Mouse (Mus musculus): Measurements from ENCODE around the gene Wnk4. TPM values are rescaled to one million over a fixed set of nuclear protein-coding genes. Genes with fewer than 3 reads are reported as not detected.

Wnk4 gene
- total RNA-seq, 2 experiments from 2014 or later: 6.2 to 7.7 TPM

DNA sequence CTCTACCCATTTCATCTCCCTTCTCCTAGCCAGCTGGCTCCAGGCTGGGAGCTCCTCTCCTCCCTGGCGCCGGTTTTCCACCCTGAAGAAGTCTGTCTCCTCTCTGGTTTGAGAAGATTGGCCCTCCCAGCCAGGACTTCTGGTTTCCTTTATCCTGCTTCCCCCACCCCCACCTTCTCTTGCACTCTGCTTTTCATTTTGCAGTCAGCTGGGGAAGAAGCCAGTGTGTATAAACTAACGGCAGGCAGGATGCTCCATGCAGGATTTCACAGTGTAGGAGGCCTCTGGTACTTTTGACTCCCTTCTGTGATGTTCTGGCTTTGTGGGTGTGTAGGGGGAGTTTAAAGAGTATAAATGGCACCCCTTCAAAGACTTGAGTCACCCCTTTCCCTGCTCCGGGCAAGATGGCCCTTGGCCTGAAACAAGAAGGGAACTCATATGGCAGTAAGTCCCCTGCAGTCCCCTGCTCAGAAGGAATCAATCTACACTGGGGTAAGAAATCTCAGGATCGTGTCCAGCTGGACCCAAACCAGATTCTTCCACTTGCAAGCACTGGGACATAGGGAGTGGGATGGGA lies 22.2 kb upstream of the Wnk4 start:
- peak in 1 of 2 experiments; percentile 29 for DNase-seq (ENCODE audit: extremely low spot score in 1 of 2, low spot score in 1 of 2)

DNA sequence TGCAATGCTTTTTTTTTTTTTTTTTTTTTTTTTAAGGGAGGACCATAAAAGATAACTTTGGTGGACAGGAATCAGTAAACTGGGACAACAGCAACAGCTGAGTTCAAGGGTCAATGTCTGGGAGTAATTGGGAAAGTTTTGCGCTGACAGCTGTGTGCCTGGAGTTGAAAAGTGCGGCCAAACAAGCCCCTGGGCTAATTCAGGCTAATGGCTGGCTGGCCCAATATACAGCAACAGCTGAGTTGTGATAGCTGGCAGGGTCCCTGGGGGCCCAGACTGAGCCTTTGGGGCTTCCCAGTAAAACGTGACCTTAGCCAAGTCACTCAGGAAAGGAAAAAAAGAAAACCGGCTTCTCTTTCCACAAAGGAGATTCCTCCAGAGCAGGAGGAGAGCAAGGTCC lies 15.3 kb upstream of the Wnk4 start:
- no peak for DNase-seq (ENCODE audit: extremely low spot score in 1 of 2, low spot score in 1 of 2)

GRCm38 (mm10) chr11:101245855-101246701 lies 14.3 kb upstream of the Wnk4 start, which contains the start of gene Ramp2:
Gene Ramp2, plus strand, starts transcription at chr11:101246028.
- peak in 1 of 2 experiments; percentile 46 for DNase-seq (ENCODE audit: extremely low spot score in 1 of 2, low spot score in 1 of 2)

GRCm38 (mm10) chr11:101246702-101247012 lies 13.7 kb upstream of the Wnk4 start:
- DNase-seq (ENCODE audit: extremely low spot score in 1 of 2, low spot score in 1 of 2): no peak

GRCm38 (mm10) chr11:101247521-101248030 lies 12.8 kb upstream of the Wnk4 start:
- no peak for DNase-seq (ENCODE audit: extremely low spot score in 1 of 2, low spot score in 1 of 2)

DNA sequence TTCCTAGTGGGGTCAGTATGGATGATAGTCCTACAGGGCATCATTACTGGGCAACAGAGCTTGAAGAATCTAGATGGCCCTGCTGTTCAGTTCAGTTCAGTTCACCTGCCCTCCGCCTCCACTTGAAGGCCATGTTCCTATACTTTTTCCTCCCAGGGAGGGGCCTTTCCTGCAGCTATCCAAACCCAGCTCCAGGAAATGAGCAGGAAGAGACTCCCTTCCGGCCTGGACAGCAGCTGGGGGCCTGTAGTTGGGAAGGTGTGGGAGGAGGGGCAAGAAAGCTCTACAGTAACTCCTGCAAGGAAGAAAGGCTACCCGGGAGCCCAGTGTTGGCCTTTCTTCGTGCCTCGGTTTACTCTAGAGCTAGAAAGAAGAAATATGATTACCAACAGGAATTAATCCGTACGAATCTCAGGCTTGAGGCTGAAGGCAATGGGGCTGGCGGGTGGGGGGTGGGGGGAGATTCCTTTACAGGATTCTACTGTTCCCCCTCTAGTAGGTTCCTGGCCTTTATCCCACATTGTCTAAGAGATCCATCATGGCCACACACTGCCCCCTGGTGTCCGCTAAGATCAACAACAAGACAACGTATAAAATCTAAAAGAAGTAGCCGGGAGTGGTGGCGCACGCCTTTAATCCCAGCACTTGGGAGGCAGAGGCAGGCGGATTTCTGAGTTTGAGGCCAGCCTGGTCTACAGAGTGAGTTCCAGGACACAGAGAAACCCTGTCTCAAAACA lies 11.9 kb upstream of the Wnk4 start:
- DNase-seq (ENCODE audit: extremely low spot score in 1 of 2, low spot score in 1 of 2): peak; percentile 41 to 75

- no peak for DNase-seq (ENCODE audit: extremely low spot score in 1 of 2, low spot score in 1 of 2)
Observed at GRCm38 (mm10) chr11:101251031-101251430, 9.3 kb upstream of the Wnk4 start.

GRCm38 (mm10) chr11:101252941-101253340 lies 7.4 kb upstream of the Wnk4 start:
- no peak for DNase-seq (ENCODE audit: extremely low spot score in 1 of 2, low spot score in 1 of 2)

- DNase-seq (ENCODE audit: extremely low spot score in 1 of 2, low spot score in 1 of 2): peak; percentile 71 to 77
Observed at GRCm38 (mm10) chr11:101253613-101254389, 6.6 kb upstream of the Wnk4 start, which contains the start of gene Vps25. Gene Vps25, plus strand, starts transcription at chr11:101253707.

DNA sequence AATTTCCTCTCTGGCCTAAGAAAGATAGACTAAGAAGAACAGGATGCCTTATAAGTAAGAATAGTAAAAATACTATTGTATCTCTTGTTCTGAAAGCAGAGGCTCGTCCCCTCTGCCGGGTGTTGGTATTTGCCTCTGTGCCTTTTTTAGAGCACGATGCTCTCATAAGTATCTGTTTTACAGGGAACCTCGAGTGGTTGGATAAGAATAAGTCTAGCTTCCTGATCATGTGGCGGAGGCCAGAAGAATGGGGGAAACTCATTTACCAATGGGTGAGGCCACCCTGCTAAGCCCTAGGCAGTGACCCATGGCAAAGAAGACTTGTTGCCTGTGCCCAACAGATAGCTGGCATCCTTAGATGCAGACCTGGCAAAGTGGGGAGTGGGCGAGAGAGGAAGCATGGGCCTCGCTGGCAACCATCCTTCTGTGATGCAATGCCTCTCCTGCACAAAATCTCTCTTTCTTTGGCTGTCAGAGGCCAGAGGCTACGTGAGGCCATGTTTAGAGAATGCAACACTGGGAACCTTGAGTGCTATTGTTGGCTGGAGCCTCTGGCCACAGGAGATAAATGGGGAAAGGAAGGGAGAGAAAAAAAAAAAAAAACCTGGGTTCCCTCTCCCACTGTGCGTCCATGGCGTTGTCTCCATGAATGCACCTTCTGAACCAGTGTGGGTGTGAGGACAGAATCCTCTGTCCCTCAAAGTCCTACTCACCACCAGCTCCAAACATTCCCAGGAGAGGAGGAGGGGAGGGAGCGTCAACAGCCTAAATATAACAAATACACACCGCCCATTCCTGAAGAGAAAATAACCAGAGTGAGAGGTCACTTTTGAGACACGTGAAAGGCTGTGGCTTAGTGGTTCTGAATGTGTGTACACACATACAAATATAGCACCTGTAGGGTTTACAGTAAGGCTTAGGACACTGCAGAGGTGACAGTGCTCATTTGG lies 4.3 kb upstream of the Wnk4 start:
- DNase-seq (ENCODE audit: extremely low spot score in 1 of 2, low spot score in 1 of 2): no peak

GRCm38 (mm10) chr11:101259261-101259712 lies 1.1 kb upstream of the Wnk4 start:
- DNase-seq (ENCODE audit: extremely low spot score in 1 of 2, low spot score in 1 of 2): peak; percentile 42 to 49

DNA sequence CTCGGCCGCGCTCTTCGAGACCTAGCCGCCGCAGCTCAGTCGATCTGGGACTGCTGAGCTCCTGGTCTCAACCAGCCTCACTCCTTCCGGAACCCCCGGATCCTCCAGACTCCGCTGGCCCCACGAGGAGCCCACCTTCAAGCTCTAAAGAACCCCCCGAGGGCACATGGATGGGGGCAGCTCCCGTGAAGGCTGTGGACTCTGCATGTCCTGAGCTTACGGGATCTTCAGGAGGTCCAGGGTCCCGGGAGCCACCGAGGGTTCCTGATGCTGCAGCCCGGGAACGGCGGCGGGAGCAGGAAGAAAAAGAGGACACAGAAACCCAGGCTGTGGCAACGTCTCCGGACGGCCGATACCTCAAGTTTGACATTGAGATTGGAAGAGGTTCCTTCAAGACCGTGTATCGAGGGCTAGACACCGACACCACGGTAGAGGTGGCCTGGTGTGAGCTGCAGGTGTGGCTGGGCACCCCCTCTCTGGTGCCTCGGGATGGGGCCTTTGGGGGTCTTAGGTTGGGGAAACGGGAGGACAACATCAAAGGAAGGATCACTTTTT lies 536 bp downstream of the Wnk4 start:
- no peak for DNase-seq (ENCODE audit: extremely low spot score in 1 of 2, low spot score in 1 of 2)

- DNase-seq (ENCODE audit: extremely low spot score in 1 of 2, low spot score in 1 of 2): no peak
Observed at GRCm38 (mm10) chr11:101262272-101262967, 2.1 kb downstream of the Wnk4 start.

DNA sequence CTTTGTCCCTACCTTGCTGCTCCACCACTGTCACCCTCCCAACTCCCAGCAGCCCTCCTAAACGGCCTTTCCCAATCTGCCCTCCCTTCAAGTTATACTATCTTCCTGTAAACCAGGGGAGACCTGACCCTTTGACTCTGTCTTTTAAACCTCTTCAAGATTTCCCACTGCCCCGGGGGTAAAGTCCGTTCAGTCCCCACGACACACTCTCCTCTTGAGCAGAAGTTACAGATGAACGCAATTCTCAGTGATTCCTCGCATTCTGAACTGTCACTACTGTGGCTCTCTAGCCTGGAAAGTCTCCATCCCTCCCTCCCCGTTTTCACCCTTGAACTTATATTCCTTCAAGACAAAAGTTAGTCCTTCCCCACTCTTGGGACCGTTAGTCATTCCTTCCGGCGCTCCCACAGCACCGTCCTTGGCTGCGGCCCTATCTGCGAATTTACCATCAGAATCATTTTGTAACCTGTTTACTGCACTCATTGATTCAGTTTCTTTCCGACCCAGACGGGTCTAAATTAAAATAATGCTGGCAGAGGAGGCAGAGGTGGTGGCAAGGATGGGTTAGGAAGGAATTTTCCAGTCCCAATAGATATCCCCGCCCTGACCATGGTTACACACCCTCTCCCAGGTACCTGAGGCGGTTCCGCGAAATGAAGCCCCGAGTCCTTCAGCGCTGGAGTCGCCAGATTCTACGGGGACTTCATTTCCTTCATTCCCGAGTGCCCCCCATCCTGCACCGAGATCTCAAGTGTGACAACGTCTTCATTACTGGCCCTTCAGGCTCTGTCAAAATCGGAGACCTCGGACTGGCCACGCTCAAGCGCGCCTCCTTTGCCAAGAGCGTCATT lies 3.0 kb downstream of the Wnk4 start:
- no peak for DNase-seq (ENCODE audit: extremely low spot score in 1 of 2, low spot score in 1 of 2)

- DNase-seq (ENCODE audit: extremely low spot score in 1 of 2, low spot score in 1 of 2): no peak
Observed at GRCm38 (mm10) chr11:101263989-101264280, 3.6 kb downstream of the Wnk4 start.

DNA sequence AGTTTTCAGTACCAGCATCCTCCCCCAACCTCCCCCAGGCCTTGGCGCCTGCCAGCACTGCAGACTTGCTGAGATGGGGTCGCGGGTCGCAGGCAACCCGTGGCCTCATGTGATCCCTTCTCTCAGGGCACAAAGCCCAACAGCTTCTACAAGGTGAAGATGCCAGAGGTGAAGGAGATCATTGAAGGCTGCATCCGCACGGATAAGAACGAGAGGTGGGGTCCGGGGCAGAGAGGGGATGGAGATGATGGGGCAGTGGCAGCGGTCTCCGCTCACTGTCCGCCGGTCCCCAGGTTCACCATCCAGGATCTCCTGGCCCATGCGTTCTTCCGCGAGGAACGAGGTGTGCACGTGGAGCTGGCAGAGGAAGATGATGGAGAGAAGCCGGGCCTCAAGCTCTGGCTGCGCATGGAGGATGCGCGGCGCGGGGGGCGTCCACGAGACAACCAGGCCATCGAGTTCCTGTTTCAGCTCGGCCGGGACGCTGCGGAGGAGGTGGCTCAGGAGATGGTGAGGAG lies 4.6 kb downstream of the Wnk4 start:
- DNase-seq (ENCODE audit: extremely low spot score in 1 of 2, low spot score in 1 of 2): no peak

DNA sequence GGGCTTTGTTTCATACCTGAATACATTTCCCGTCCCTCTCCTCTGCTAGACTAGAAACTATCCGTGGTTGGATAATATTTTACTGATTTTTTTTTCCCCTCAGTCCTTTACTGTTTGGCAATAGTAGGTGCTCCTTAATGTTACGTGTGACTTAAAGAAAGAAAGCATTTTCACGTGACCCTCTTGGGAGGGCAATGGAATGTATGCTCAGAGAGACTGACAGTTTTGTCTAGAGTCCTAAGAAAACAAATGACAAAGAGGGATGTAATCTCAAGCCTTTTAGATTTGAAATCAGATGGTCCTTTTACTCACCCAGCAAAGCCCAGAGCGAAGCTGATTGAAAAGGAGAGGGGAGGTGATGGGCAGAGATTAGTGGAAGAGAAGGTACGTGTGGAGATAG lies 5.5 kb downstream of the Wnk4 start:
- DNase-seq (ENCODE audit: extremely low spot score in 1 of 2, low spot score in 1 of 2): no peak
